Mouse (Mus musculus) embryonic fibroblast, embryonic 13.5 days (primary cell): ENCODE data around the gene Gstm1.

ENCODE experiments used
- CTCF ChIP-seq: IDR thresholded peaks from 2 replicates; pipeline ENCODE4 v1.5.1; 2011; ENCODE audit warnings: mild to moderate bottlenecking, control low read depth, low read length, moderate library complexity, borderline replicate concordance; ENCODE audit not compliant: insufficient read depth
- POLR2A ChIP-seq: IDR thresholded peaks from 2 replicates; pipeline ENCODE4 v1.6.1; 2011; ENCODE audit warnings: low read depth, mild to moderate bottlenecking, control low read depth, low read length, moderate library complexity

DNA sequence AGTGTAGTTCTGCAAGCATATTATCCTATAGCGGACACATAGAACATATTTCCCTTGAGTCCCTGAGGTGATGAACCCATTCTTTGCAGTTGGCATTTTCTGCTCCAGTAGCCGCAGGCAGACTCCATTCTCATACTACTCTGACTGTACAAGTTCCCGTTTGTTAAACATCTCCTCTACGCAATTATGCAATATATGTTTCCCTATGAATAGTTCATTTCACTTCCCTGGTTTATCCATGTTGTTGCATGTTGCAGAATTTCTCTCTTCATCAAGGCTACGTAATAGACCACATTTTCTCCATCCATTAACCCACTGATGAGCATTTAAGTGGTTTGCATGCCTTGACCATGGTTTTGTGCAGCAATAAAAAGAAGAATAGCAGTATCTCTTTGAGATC, 32.7 kb upstream of the Gstm1 start:
- TF ChIP-seq CTCF (no peak), POLR2A (no peak)
